Mouse (Mus musculus) lung, postnatal 4 days (tissue): Measurements from ENCODE around the gene Ccdc6.

ENCODE experiments used
- DNase-seq, 2 experiments: peaks; one replicate each; pipeline ENCODE4 v3.0.0; 2021

Gene Ccdc6

GRCm38 (mm10) chr10:70169044-70169443 lies 72.1 kb downstream of the Ccdc6 start:
- DNase-seq = no peak

- DNase-seq = peak; percentile 57 to 73
Measured at GRCm38 (mm10) chr10:70173314-70173713, 76.4 kb downstream of the Ccdc6 start.

- DNase-seq = no peak
Measured at GRCm38 (mm10) chr10:70174494-70175190, 77.7 kb downstream of the Ccdc6 start.

GRCm38 (mm10) chr10:70180727-70181126 lies 83.8 kb downstream of the Ccdc6 start:
- no peak for DNase-seq

DNA sequence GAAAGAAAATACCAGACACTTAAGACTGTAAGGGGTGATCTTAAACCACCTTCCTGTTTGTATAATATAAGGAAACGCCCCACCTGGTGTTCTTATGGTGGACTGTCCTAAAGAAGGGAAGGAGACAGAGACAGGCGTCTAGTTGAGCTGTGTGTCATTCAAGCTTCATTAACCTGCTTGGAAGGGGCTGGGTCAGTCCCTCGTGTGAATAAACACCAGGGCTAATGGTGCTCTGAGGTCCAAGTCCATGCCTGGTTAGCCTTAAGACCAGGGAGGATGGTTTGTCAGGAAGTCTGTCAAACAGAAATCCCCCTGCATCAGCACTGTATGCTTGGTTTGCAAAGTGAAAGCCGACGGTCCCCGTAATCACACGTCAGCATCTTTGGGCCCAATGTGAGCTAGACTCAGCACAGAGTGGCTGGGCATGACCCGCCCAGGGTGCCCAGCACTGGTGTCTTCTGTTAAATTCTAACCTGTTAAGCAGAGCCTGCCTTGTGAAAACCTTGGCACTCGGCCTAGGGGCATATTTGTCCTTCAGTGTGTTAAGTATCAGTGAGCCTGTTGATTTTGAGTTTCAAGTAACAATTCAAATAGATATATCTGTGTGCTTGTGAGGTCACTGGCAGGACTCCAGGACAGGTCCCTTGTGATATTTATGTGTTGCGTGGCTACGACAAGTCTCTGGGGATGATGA lies 84.5 kb downstream of the Ccdc6 start:
- DNase-seq = peak in 1 of 2 experiments; percentile 35

GRCm38 (mm10) chr10:70183210-70184080 lies 86.5 kb downstream of the Ccdc6 start:
- peak; percentile 30 to 67 for DNase-seq

DNA sequence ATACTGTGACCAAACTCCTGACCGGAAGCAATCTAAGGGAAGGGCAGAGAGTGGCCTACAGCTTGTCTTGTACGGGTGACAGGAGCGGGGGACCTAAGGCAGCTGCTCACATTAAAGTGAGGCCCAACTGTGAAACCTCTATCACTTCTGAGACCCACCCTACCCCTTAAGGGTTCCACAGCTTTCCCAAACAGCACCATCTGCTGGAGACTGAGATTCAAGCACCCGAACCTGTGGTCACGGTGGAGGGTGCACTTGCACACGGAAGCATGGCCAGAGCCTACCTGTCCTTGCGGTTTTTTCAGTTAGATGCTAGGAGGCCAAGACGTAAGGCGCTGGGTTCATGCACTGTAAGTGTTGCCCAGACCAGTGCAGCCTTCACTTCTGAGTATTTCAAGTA lies 89.2 kb downstream of the Ccdc6 start:
- peak in 1 of 2 experiments; percentile 62 for DNase-seq

GRCm38 (mm10) chr10:70186586-70186985 lies 89.7 kb downstream of the Ccdc6 start:
- no peak for DNase-seq

GRCm38 (mm10) chr10:70189864-70190263 lies 92.9 kb downstream of the Ccdc6 start:
- DNase-seq = no peak

- no peak for DNase-seq
Measured at GRCm38 (mm10) chr10:70194283-70194682, 97.4 kb downstream of the Ccdc6 start.

GRCm38 (mm10) chr10:70195279-70195678 lies 98.4 kb downstream of the Ccdc6 start:
- no peak for DNase-seq

DNA sequence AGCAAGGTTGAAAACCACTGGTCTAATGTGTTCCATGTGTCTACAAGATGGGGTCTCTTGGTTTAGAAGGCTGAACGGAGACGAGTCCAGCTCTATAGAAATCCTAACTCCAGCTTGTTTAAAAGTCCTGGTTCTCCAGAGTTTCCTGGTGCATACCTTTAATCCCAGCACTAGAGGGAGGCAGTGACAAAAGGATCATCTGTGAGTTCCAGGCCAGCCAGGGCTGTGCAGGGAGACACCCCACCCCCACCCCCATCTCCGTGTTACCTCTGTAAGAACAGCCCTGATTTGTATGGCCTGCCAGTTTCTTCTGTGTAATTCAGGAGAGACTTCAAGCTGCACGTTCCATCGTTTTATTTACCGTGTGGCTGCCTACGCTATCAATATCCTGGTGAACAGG lies 98.9 kb downstream of the Ccdc6 start:
- peak in 1 of 2 experiments; percentile 31 for DNase-seq

- no peak for DNase-seq
Measured at GRCm38 (mm10) chr10:70196666-70197065, 99.7 kb downstream of the Ccdc6 start.

DNA sequence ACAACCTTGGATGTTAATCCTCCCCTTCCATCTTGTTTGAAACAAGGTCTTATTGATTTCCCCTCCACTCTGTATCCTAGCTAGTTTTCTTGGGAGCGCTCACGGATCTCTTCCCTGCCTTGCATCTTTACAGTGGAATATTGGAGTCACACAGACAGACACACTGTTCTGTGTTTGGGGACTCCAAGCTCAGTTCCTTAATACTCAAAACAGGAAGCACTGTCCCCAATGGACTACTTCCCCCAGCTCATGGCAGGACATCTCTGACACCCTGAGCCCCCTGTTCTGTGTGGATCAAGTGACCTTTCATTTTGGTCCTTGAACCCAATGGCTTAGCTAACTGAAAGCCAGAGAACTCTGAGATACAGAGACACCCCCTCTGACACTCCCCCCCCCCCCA lies 100.7 kb downstream of the Ccdc6 start:
- DNase-seq = no peak

GRCm38 (mm10) chr10:70198012-70198411 lies 101.1 kb downstream of the Ccdc6 start:
- DNase-seq = no peak

- DNase-seq = no peak
Measured at GRCm38 (mm10) chr10:70198951-70199463, 102.1 kb downstream of the Ccdc6 start.

- no peak for DNase-seq
Measured at GRCm38 (mm10) chr10:70199466-70200210, 102.7 kb downstream of the Ccdc6 start.

- DNase-seq = peak in 1 of 2 experiments; percentile 21
Measured at GRCm38 (mm10) chr10:70200889-70201500, 104.1 kb downstream of the Ccdc6 start.

GRCm38 (mm10) chr10:70204505-70205399 lies 107.8 kb downstream of the Ccdc6 start, which contains the start of gene Mrln:
Mrln (plus strand) TSS chr10:70204664.
- no peak for DNase-seq

DNA sequence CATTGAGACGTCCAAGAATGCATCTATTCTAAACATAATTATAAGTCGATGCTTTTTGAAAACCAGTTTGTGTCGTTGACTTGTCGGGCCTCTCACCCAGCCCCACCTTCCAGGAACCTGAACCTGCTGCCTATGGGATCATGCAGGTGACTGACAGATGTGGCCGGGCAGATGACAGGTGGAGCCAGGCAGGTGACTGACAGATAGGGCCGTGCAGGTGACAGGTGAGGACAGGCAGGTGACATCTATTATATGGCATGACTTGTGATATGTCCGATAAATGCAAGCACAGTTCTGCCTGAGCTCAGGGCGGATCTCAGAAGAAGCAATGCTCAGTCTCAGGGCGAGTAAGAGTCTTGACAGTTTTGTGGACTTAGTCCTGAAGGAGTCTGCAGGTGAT lies 114.4 kb downstream of the Ccdc6 start:
- DNase-seq = no peak

- no peak for DNase-seq
Measured at GRCm38 (mm10) chr10:70220971-70221370, 124.0 kb downstream of the Ccdc6 start.
